ENCODE assay signal across 24 mouse cellular contexts in the genomic region with DNA sequence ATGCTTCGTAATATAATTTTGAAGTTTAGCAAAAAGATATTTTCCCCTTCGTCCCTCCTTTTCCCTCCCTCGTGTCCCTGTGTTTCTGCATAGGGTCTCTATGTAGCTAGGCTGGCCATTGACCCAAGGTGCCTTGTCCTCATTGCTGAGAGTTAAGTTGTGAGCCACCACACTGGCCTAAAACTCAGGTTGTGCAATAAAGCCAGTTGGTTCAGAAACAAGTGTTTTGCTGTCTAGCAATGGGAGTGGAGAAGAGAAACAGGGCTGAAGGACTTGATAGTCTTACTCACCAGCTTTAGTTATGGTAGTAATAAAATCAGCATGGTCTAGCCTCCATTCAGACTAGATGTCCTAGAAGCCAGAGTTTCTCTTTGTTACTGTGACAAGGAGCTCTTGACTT.
"Had no signal": no experiment of that assay in that cellular context is flagged by ENCODE, and none has a peak within 500 bp of the region (broad histone marks: within the 10 kb centered on the region; RNA-seq: fewer than 3 reads in every experiment).

No protein-coding gene starts in this region.

- DNase-seq: gastrocnemius, postnatal 14 days; gastrocnemius, postnatal 36 days; heart, postnatal 10 days; heart, postnatal 4 days; kidney, adult 18-20 months; kidney, adult 8-10 months; kidney, postnatal 10 days; kidney, postnatal 25 days; kidney, postnatal 4 days; liver, embryonic 13.5 days had no signal

- H3K9ac ChIP-seq: heart, embryonic 12.5 days; hindbrain, embryonic 12.5 days; hindbrain, embryonic 14.5 days; intestine, embryonic 15.5 days; limb, embryonic 12.5 days; liver, embryonic 13.5 days had no signal

- H3K4me3 ChIP-seq: heart, embryonic 10.5 days; heart, embryonic 12.5 days; hindbrain, embryonic 10.5 days; hindbrain, embryonic 12.5 days; intestine, embryonic 15.5 days; layer of hippocampus, adult 2 months; left cerebral cortex, adult 2 months; limb, embryonic 10.5 days; limb, embryonic 12.5 days; liver, embryonic 13.5 days had no signal

- H3K36me3 ChIP-seq: hindbrain, embryonic 10.5 days; hindbrain, embryonic 12.5 days; limb, embryonic 10.5 days; limb, embryonic 12.5 days; liver, embryonic 13.5 days had no signal

- H3K4me1 ChIP-seq: hindbrain, embryonic 10.5 days; hindbrain, embryonic 12.5 days; limb, embryonic 10.5 days; limb, embryonic 12.5 days; liver, embryonic 13.5 days had no signal

- H3K4me2 ChIP-seq: heart, embryonic 12.5 days; hindbrain, embryonic 12.5 days; hindbrain, embryonic 14.5 days; intestine, embryonic 15.5 days; limb, embryonic 12.5 days; liver, embryonic 11.5 days; liver, embryonic 13.5 days had no signal

- H3K27ac ChIP-seq: heart, embryonic 10.5 days; hindbrain, embryonic 10.5 days; hindbrain, embryonic 12.5 days; hindbrain, embryonic 14.5 days; intestine, embryonic 15.5 days; layer of hippocampus, adult 2 months; left cerebral cortex, adult 2 months; limb, embryonic 10.5 days; limb, embryonic 12.5 days; liver, embryonic 13.5 days had no signal

- ATAC-seq: hindbrain, embryonic 16.5 days; inflammation-experienced regulatory T-cells, adult 6 months; intestine, embryonic 15.5 days; intestine, postnatal 0 days had no signal

- H3K27me3 ChIP-seq: heart, embryonic 12.5 days; hindbrain, embryonic 12.5 days; intestine, embryonic 15.5 days; limb, embryonic 12.5 days; liver, embryonic 13.5 days had no signal
